Mouse (Mus musculus) hindlimb bud, embryonic 11.5 days (tissue): Measurements from ENCODE around the gene Ntrk3.

Experiments
- DNase-seq: peaks from one replicate; pipeline ENCODE4 v3.0.0-alpha.2; 2012; ENCODE audit warnings: low read depth, low spot score; ENCODE audit errors: extremely low spot score

The Ntrk3 gene

DNA sequence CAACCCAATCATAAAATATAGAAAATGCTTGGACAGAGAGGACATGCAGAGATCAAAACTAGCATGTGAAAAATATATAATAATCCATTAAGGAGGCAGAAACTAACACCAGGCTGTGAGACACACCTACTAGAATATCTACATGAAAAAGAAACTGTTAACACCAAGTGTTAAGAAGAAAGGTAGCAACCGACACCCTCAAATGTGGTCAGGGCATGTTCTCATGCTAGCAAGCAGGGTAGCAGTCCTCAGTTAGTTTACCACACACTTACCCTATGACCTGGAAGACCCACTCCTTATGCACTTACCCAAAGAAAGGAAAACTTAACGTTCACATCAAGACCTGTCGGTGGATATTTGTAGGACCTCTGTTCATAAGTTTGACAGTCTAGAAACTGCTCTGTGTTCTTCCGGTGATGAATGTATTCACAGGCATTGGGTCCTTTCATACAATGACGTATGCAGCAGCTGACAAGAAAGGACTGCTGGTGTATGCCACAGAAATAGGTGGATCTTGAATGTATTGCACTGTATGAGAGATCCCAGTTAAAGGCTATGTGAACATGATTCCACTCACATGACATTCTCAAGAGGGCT is at the start of gene Ntrk3:
Gene Ntrk3 (minus strand): TSS at position 399 of the 597 bp plus-strand sequence.
- no peak for DNase-seq

DNA sequence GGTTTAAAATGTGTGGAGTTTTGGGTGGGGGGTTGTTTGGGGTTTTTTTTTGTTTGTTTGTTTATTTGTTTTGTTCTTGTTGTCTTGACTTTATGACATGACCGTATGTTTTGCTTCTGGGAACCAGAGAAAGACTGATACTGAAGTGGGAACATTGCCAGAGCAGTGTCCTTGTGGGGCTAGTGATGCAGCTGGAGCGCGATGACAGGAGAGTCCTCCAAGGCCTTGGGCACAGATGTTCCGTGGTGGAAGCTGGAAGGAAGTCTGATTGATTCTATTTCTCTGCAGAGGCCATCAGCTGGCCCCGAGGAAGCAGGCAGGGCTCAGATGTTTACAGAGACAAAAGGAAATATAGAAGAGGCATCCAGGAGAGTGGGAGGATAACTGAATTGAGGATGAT is 48.1 kb upstream of the Ntrk3 start:
- DNase-seq: no peak

- DNase-seq: peak; percentile 81
Measured at GRCm38 (mm10) chr7:78782639-78783581, 45.1 kb upstream of the Ntrk3 start, which contains the start of the genes Mrps11 and Mrpl46. Mrps11 (plus strand) TSS chr7:78783119. Mrpl46 (minus strand) TSS chr7:78783531.

DNA sequence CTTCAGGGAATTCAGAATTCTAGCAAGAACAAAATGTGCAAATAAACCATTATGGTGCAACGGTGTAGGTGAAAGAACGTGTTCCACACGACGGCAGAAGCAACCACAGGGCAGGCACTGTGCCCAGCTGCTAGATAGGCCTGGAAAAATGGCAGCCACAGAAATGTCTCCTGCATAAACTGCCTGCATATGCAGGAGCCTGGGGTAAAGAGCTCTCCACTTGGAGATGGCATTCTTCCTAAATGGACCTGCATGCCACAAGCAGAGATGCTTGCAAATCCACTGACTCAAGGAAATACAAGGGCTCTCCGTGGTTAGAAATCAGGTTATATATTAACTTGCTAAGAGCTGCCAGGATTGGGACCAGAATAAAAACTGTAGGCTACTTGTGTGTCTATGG is 40.9 kb upstream of the Ntrk3 start:
- no peak for DNase-seq

- no peak for DNase-seq
Measured at GRCm38 (mm10) chr7:78770936-78771335, 33.1 kb upstream of the Ntrk3 start.

GRCm38 (mm10) chr7:78769075-78769652 is 31.4 kb upstream of the Ntrk3 start:
- DNase-seq: no peak

- no peak for DNase-seq
Measured at GRCm38 (mm10) chr7:78767929-78768531, 30.2 kb upstream of the Ntrk3 start.

DNA sequence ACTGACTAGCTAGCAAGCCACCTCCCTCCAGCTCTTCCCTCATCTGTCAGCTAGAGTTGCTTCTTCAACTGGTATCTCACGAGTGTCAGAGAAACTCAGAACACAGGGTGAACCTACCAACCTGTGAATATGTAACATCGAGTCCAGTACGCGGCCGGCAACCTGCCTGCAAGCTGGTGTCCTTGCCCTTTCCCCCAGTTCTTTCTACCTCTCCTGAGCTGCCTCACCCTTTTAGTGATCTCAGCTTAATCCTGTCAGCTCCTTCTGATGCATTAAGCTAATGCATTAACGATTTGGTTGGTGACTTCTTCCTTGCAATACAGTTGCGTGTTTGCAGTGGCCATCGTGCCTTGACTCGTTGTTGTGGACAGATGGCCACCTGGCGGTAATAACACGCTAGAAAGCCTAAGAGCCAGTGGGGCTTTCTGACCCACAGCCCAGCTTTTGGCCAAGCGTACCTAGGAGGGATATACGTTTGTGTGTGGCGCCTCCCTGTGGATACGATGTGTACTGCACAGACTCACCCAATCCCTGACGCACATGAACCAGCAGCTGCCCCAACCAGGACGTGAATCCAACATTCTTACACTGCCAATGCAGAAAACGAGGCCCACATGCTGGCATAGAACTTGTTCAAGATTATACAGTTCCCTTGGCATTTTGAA is 28.3 kb upstream of the Ntrk3 start:
- peak; percentile 66 for DNase-seq

- no peak for DNase-seq
Measured at GRCm38 (mm10) chr7:78765215-78765631, 27.4 kb upstream of the Ntrk3 start.

DNA sequence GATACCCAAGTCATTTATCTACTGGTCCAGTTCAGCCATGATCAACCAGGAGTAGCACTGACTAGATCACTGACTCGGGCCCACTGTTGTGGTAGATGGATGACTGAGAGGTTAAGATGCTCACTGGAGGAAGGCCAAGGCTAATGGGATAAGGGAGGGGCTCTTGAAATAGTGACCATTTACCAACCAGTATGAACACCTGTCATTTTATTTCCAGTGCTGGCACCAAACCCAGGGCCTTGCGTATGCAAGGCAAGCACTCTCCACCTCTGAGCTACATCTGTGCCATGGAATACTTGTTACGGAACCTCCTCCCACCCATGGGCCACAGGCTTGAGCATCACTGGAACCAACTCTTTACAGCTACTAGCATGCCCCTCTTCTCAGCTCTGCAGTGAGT is 26.0 kb upstream of the Ntrk3 start:
- DNase-seq: no peak

GRCm38 (mm10) chr7:78754458-78755000 is 16.7 kb upstream of the Ntrk3 start:
- DNase-seq: no peak

DNA sequence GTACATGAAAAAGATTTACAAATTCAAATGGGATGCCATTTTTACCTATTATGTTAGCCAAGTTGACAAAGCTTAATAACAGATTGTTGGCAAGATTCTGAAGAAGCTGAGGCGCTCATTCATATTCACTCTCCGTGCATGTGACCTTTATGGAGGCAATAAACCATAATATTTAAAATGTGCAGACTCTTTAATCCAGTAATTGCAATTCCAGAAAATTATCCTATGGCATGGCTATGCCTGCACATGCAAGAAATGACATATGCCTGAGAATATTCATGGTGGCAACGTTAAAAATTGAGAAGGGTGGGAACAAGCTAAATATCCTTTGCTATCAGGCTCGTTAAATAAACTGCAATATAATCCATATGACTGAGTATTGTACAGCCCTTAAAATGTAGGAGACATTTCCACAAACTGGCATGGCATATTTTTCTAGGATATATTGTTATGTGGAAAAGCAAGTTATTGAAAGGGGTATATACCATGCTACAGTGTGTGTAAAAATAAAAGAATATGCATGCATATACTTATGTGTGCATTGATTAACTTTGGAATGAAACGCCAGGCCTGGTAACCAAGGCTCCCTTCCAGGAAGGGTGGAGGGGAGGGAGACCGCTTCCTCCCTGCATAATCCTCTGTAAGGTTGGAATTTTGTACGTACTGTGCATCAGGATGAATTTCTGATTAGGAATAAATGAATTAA is 16.1 kb upstream of the Ntrk3 start:
- DNase-seq: no peak

GRCm38 (mm10) chr7:78752961-78753360 is 15.1 kb upstream of the Ntrk3 start:
- no peak for DNase-seq

DNA sequence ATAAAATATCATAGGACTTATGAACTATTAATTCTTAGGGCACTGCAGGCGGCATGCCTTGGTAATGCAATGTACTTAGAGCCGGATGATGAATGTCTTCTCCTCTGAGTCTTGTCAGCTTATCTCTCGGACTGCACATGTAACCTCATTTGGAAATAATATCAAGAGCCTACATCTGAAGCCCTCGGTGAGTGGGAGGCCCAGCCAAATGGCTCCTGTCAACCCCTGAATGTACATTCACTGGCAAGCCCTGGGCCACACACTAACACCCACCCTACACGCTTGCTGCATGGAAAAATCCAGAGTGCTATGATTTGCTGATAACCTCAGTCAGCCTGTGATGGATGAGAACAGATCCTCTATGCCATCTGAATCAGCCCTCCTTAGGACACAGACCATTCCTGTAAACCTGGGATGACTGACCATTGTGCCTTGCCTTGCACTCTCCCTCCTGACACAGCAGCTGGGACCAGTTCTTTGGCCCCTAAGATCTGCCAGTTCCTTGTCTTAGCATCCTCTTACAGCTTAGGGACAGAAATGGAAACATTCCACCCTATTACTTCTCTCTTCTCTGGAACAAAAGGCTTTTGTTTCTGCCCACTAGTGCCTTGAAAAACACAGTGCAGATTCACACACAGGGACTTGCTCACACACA is 6.0 kb upstream of the Ntrk3 start:
- DNase-seq: no peak

- DNase-seq: no peak
Measured at GRCm38 (mm10) chr7:78739351-78740000, 1.7 kb upstream of the Ntrk3 start.

- DNase-seq: no peak
Measured at GRCm38 (mm10) chr7:78737196-78737595, 616 bp downstream of the Ntrk3 start.

DNA sequence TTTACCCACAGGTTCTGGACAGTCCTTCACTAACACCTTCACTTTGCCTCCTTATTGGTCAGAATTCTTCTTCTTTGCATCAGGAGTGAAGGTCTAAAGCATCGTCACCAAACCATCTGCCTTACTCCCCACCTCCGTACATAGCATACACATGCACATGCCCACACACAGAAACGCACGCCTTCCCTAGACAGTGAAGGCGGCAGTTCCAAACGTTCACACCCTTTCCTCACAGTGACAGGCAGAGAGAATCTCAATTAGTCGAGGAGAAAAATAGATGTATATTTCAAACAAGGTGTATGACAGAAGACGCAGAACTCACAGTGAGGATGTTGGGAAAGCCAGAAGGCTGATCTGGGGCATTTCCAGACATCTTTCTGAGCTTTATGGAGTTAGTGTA is 6.4 kb downstream of the Ntrk3 start:
- no peak for DNase-seq

DNA sequence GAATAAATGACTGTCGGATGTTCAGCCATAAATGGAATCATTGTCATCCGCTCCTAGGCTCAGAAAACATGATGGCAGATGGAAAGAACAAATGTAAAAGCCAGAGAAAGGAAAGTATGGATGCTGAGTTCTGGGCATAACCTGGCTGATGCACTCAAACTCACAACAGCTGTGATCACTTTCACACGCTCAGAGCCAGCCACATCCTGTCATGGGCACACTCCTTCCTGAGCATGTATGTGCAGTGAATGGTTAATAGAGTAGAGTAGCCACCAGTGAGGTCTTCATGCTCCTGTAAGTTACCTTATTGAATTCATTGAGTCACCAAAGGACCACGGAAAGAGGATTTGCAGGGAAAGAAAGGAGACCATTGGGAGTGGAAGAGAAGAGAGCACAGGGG is 13.2 kb downstream of the Ntrk3 start:
- no peak for DNase-seq

DNA sequence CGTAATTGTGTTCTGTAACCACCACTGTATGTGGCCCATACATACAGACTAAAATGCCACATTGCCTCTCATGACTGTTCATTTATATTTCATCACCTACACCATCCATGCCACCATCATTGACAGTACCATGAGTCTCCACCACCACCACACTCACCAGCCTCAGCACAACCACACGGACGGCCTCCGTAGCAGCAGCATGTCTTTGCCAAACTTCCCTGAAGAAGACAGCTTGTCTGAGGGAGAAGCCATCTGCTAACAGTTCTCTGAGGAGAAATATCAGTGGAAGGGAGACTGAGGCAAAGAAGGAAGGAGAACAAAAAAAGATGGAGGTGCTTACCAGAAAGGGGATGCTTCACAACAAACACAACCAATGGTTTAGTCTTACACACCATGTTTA is 15.8 kb downstream of the Ntrk3 start:
- DNase-seq: no peak
